Mouse (Mus musculus) liver, embryonic 11.5 days (tissue): Measurements from ENCODE around the gene Sh3rf3. TPM values are rescaled to one million over a fixed set of nuclear protein-coding genes. Genes with fewer than 3 reads are reported as not detected.

ENCODE experiments used
- ATAC-seq: fragments of 200-750 bp; cut with Nextera tagmentation; replicated peaks from 2 replicates; pipeline ENCODE4 v1.8.0; 2017; ENCODE audit warnings: moderate number of reproducible peaks, mild to moderate bottlenecking, moderate TSS enrichment, moderate library complexity; ENCODE audit not compliant: low FRiP score
- DNase-seq: peaks from one replicate; pipeline ENCODE4 v3.0.0-alpha.2; 2017; ENCODE audit warnings: low spot score
- H3K27ac ChIP-seq: fragments of 300-500 bp; sonication (generic); 2 replicates; pipeline ENCODE4 v1.5.1; 2014; ENCODE audit warnings: mild to moderate bottlenecking, low read depth, low read length, control low read depth
- H3K27me3 ChIP-seq: fragments of 300-500 bp; sonication (generic); replicated peaks from 2 replicates; pipeline ENCODE4 v1.6.1; 2014; ENCODE audit warnings: low read length, mixed read lengths; ENCODE audit not compliant: control insufficient read depth, insufficient read depth
- H3K36me3 ChIP-seq: fragments of 300-500 bp; sonication (generic); 2 replicates; pipeline ENCODE4 v1.6.1; 2014; ENCODE audit warnings: mild to moderate bottlenecking, low read length, moderate library complexity, mixed read lengths; ENCODE audit not compliant: control insufficient read depth, insufficient read depth
- H3K4me1 ChIP-seq: fragments of 300-500 bp; sonication (generic); replicated peaks from 2 replicates; pipeline ENCODE4 v1.6.1; 2014; ENCODE audit warnings: low read length, mixed read lengths; ENCODE audit not compliant: control insufficient read depth, insufficient read depth
- H3K4me2 ChIP-seq: fragments of 300-500 bp; sonication (generic); 2 replicates; pipeline ENCODE4 v1.6.1; 2014; ENCODE audit warnings: mild to moderate bottlenecking, control low read depth, moderate library complexity
- H3K4me3 ChIP-seq: fragments of 300-500 bp; sonication (generic); 2 replicates; pipeline ENCODE4 v1.5.1; 2014; ENCODE audit warnings: low read depth, low read length, control low read depth
- H3K9ac ChIP-seq: fragments of 300-500 bp; sonication (generic); 2 replicates; pipeline ENCODE4 v1.6.1; 2014; ENCODE audit warnings: low read depth, low read length, control low read depth
- H3K9me3 ChIP-seq: fragments of 300-500 bp; sonication (generic); 2 replicates; pipeline ENCODE4 v1.6.1; 2016; ENCODE audit warnings: low read length, inconsistent platforms, mixed read lengths; ENCODE audit not compliant: control insufficient read depth
- WGBS: fragments of 180-500 bp; shearing (Covaris S2); extraction: QIAGEN DNeasy Blood & Tissue Kit; methylation state at CpG from one replicate; pipeline ENCODE4 v1.1.7; 2014; 5-methylcytosine and 5-hydroxymethylcytosine counted together
- polyA plus RNA-seq: library from polyadenylated mRNA; unstranded; fragments of >200 nt; fragmentation: Nextera tagmentation; extraction: Ambion mirVana; gene quantifications from 2 replicates; pipeline ENCODE4 v1.2.1, GENCODE M21; 2014

Gene Sh3rf3
- polyA plus RNA-seq, 1 experiment from 2014 or later: not detected

GRCm38 (mm10) chr10:58812210-58813080, 714 bp upstream of the Sh3rf3 start:
- Histone ChIP-seq H3K36me3 (no peaks in the 10 kb centered on the region), H3K9ac (no peak overlapping the region), H3K9me3 (no peaks in the 10 kb centered on the region), H3K27ac (no peak overlapping the region), H3K27me3 (peaks cover 30% of the 10 kb centered on the region), H3K4me2 (peak overlapping the region; percentile 83), H3K4me1 (no peaks in the 10 kb centered on the region; the same call in 1 of the 2 replicates), H3K4me3 (peak overlapping the region; percentile 51)
- ATAC-seq: no peak; the same call in 1 of the 2 replicates
- peak; percentile 74 for DNase-seq
- WGBS: under 1% methylated on average over 63 of the region's 63 CpGs

- Histone ChIP-seq H3K4me3 (peak overlapping the region; percentile 51), H3K27me3 (peaks cover 30% of the 10 kb centered on the region), H3K27ac (no peak overlapping the region), H3K9ac (no peak overlapping the region), H3K36me3 (no peaks in the 10 kb centered on the region), H3K4me2 (peak overlapping the region; percentile 83), H3K9me3 (no peaks in the 10 kb centered on the region), H3K4me1 (no peaks in the 10 kb centered on the region; the same call in 1 of the 2 replicates)
- no peak for ATAC-seq
- WGBS: 3% methylated on average over 35 of the region's 35 CpGs
- no peak for DNase-seq
Measured at GRCm38 (mm10) chr10:58813801-58814191, 637 bp downstream of the Sh3rf3 start.

- no peak overlapping the region for H3K4me3 ChIP-seq
- no peak overlapping the region for H3K27ac ChIP-seq
- no peak for DNase-seq
- peaks cover 30% of the 10 kb centered on the region for H3K27me3 ChIP-seq
- no peaks in the 10 kb centered on the region for H3K36me3 ChIP-seq
- 52% methylated on average over 7 of the region's 7 CpGs for WGBS
- no peak for ATAC-seq
- H3K4me1 ChIP-seq: no peaks in the 10 kb centered on the region; the same call in 1 of the 2 replicates
- no peak overlapping the region for H3K9ac ChIP-seq
- no peaks in the 10 kb centered on the region for H3K9me3 ChIP-seq
- no peak overlapping the region for H3K4me2 ChIP-seq
Measured at GRCm38 (mm10) chr10:58814486-58814885, 1.3 kb downstream of the Sh3rf3 start.

DNA sequence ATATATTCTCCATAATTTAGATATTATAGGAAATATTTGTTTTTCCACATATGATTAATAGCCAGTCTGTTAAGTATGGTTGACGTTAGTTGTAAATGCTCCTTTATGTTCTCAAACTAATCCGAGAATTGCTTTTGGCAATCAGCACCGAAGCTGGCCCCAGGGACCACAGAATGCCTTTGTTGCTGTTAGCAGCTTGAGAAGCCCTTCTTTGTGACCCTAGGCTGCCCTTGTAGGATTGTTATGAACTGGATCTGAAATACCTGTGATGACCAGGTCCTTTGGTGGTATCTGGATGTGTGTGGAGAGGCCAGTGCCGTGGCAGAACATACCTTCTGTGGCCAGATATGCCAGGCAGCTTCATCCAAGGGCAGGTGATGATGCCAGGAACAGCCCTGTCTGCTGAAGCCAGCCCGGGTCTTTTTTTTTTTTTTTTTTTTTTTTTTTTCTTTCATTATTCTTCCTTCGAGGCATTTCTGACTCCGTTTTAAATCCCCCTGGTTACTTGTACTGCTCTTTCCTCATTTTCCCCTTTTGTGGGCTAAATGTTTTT, 10.9 kb downstream of the Sh3rf3 start:
- no peak overlapping the region for H3K4me2 ChIP-seq

GRCm38 (mm10) chr10:58829251-58830111, 16.3 kb downstream of the Sh3rf3 start:
- H3K4me2 ChIP-seq: no peak overlapping the region
- H3K4me3 ChIP-seq: no peak overlapping the region
- DNase-seq (no peak), ATAC-seq (no peak)
- WGBS: 82% methylated on average over 11 of the region's 11 CpGs
- no peaks in the 10 kb centered on the region for H3K9me3 ChIP-seq
- no peaks in the 10 kb centered on the region for H3K4me1 ChIP-seq
- no peaks in the 10 kb centered on the region for H3K27me3 ChIP-seq
- H3K27ac ChIP-seq: no peak overlapping the region
- H3K9ac ChIP-seq: no peak overlapping the region
- H3K36me3 ChIP-seq: no peaks in the 10 kb centered on the region

More for the DNA sequence above, 10.9 kb downstream of the Sh3rf3 start:
- Histone ChIP-seq H3K4me3 (no peak overlapping the region), H3K9ac (no peak overlapping the region), H3K27ac (no peak overlapping the region), H3K4me1 (no peaks in the 10 kb centered on the region), H3K9me3 (no peaks in the 10 kb centered on the region), H3K27me3 (no peaks in the 10 kb centered on the region), H3K36me3 (no peaks in the 10 kb centered on the region)
- ATAC-seq: no peak
- 73% methylated on average over 7 of the region's 7 CpGs for WGBS
- DNase-seq: no peak

DNA sequence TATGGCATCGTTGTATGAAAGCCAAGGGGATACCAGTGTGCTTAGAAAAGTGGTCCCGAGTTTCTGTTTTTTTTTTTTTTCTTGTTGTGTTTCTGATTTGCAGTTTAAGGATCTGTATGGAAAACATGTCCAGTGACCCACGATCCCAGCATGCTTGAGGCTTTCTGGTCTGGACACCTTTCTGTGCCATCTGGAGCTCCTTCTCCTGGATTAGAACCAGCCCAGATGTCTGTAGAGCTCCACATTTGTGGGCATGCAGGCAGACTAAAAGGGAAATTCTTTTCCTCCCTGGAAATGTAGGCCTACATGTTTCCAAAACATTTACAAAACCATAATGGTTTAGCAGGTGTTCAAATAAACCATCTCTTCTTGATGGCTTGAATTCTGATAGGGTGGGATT, 20.0 kb downstream of the Sh3rf3 start:
- Histone ChIP-seq H3K36me3 (no peaks in the 10 kb centered on the region), H3K4me2 (no peak overlapping the region), H3K27me3 (no peaks in the 10 kb centered on the region), H3K9me3 (no peaks in the 10 kb centered on the region), H3K4me1 (no peaks in the 10 kb centered on the region), H3K9ac (no peak overlapping the region), H3K27ac (no peak overlapping the region), H3K4me3 (no peak overlapping the region)
- no peak for DNase-seq
- WGBS: 74% methylated on average over 3 of the region's 3 CpGs
- no peak for ATAC-seq

DNA sequence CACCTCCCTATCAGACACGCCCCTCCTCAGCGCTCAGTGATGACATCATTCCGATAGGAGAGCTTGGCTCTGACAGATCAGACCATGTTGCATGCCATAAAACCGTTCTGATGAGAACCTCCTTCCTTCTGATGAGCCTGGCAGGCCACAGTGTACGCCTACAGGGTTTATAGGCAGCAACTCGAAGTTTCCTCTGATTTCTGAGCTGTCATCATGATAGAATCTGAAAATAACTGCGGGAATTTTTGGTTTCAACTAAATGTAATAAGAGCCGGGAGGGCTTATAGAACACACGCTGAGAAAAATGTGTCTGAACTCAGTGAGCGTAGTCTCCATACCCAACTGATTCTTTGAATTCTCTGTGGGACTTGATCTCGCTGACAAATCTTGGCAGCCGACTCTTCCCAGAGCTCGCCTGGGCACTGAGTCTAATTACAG, 20.6 kb downstream of the Sh3rf3 start:
- H3K4me2 ChIP-seq: no peak overlapping the region
- 81% methylated on average over 13 of the region's 13 CpGs for WGBS

GRCm38 (mm10) chr10:58836391-58836790, 23.2 kb downstream of the Sh3rf3 start:
- no peak for DNase-seq

More for the DNA sequence above, 20.6 kb downstream of the Sh3rf3 start:
- H3K9me3 ChIP-seq: no peaks in the 10 kb centered on the region
- no peaks in the 10 kb centered on the region for H3K36me3 ChIP-seq
- H3K4me3 ChIP-seq: no peak overlapping the region
- H3K27me3 ChIP-seq: no peaks in the 10 kb centered on the region
- ATAC-seq (no peak), DNase-seq (no peak)
- H3K4me1 ChIP-seq: no peaks in the 10 kb centered on the region
- H3K9ac ChIP-seq: no peak overlapping the region
- H3K27ac ChIP-seq: no peak overlapping the region

More at GRCm38 (mm10) chr10:58836391-58836790, 23.2 kb downstream of the Sh3rf3 start:
- Histone ChIP-seq H3K9me3 (no peaks in the 10 kb centered on the region), H3K9ac (no peak overlapping the region), H3K4me1 (no peaks in the 10 kb centered on the region), H3K4me3 (no peak overlapping the region), H3K36me3 (no peaks in the 10 kb centered on the region), H3K27ac (no peak overlapping the region), H3K4me2 (no peak overlapping the region), H3K27me3 (no peaks in the 10 kb centered on the region)
- ATAC-seq: no peak
- 77% methylated on average over 3 of the region's 3 CpGs for WGBS
